Mouse (Mus musculus) ES-E14 (cell line): ENCODE data around the gene Efhc1. TPM values are rescaled to one million over a fixed set of nuclear protein-coding genes. Genes with fewer than 3 reads are reported as not detected.

Experiments
- DNase-seq: peaks from one replicate; pipeline ENCODE4 v3.0.0-alpha.2; 2013; ENCODE audit warnings: low read depth, low spot score
- H3K27ac ChIP-seq: 2 replicates; pipeline ENCODE4 v1.5.1; 2012; ENCODE audit warnings: low read depth, mild to moderate bottlenecking, low read length, moderate library complexity, mixed read lengths; ENCODE audit not compliant: poor library complexity, insufficient read depth, severe bottlenecking
- H3K36me3 ChIP-seq: 2 replicates; pipeline ENCODE4 v1.6.1; 2012; ENCODE audit warnings: mild to moderate bottlenecking, low read length, moderate library complexity, mixed read lengths; ENCODE audit not compliant: control insufficient read depth, poor library complexity, insufficient read depth, severe bottlenecking
- H3K4me1 ChIP-seq, 2 experiments: fragments of 150-350 bp in 1 of 2; sonication (generic) in 1 of 2; 2 replicates each; pipeline ENCODE4 v1.6.1; 2012; ENCODE audit warnings: low read length in 2 of 2, mild to moderate bottlenecking in 1 of 2, mixed read lengths in 1 of 2; ENCODE audit not compliant: control insufficient read depth in 2 of 2, insufficient read depth in 2 of 2, poor library complexity in 1 of 2
- H3K4me3 ChIP-seq, 2 experiments: fragments of 150-350 bp in 1 of 2; sonication (generic) in 1 of 2; 2 replicates each; pipeline ENCODE4 v1.5.1; 2012; ENCODE audit warnings: low read length in 2 of 2, low read depth in 1 of 2, mild to moderate bottlenecking in 1 of 2, mixed read lengths in 1 of 2; ENCODE audit not compliant: insufficient read depth in 1 of 2, poor library complexity in 1 of 2, severe bottlenecking in 1 of 2
- H3K9ac ChIP-seq: 2 replicates; pipeline ENCODE4 v1.6.1; 2012; ENCODE audit warnings: low read depth, mild to moderate bottlenecking, low read length, mixed read lengths; ENCODE audit not compliant: poor library complexity, insufficient read depth, severe bottlenecking
- H3K9me3 ChIP-seq: fragments of 150-350 bp; sonication (generic); 2 replicates; pipeline ENCODE4 v1.6.1; 2012; ENCODE audit warnings: low read depth, mild to moderate bottlenecking, low read length; ENCODE audit not compliant: control insufficient read depth, insufficient read depth
- CHD2 ChIP-seq: IDR thresholded peaks from 2 replicates; pipeline ENCODE4 v1.6.1; 2014; ENCODE audit warnings: mild to moderate bottlenecking, low read depth, low read length, inconsistent platforms
- HCFC1 ChIP-seq: IDR thresholded peaks from 2 replicates; pipeline ENCODE4 v1.6.1; 2012; ENCODE audit warnings: low read length, inconsistent platforms, borderline replicate concordance; ENCODE audit not compliant: insufficient read depth
- MAFK ChIP-seq: IDR thresholded peaks from 2 replicates; pipeline ENCODE4 v1.6.1; 2014; ENCODE audit warnings: mild to moderate bottlenecking, low read depth, low read length, inconsistent platforms; ENCODE audit not compliant: insufficient read depth
- ZC3H11A ChIP-seq: IDR thresholded peaks from 2 replicates; pipeline ENCODE4 v1.6.1; 2012; ENCODE audit warnings: low read depth, mild to moderate bottlenecking, inconsistent platforms, low read length, borderline replicate concordance
- ZNF384 ChIP-seq: IDR thresholded peaks from 2 replicates; pipeline ENCODE4 v1.6.1; 2012; ENCODE audit warnings: low read depth, low read length, inconsistent platforms
- in situ Hi-C, 2 experiments: fragments of 600-800 bp; cut with MboI; formaldehyde crosslinking; loops; one replicate each; pipeline ENCODE4 v1.15.1; 2025; ENCODE audit warnings: low sequenced_read_pairs in 2 of 2, inconsistent platforms in 1 of 2; ENCODE audit not compliant: unreplicated experiment in 2 of 2
- total RNA-seq: library from RNA; depleted of rRNA; stranded (reverse); fragments of 300-350 nt; gene quantifications from 2 replicates; pipeline ENCODE4 v1.2.3, GENCODE M21; 2012

Gene Efhc1
- total RNA-seq, 1 experiment, result 1.7 TPM

DNA sequence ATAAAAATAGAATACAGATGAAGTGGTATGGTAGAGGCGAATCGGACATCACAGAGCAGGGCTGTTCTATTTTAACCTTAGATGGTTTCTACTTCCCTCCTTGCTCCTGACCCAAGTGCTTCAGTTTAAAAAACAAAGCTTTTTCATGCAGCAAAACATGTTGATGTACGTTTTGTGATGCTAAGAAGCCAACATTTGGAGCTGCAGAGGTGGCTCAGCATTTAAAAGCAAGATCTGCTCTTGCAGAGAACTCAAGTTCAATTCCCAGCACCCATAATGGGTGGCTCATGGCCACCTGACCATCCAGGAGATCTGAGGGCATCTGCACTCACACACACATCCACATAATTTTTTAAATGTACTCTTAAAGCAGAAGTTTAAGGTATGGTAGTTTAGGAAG, 3.5 kb downstream of the Efhc1 start:
- DNase-seq, result no peak
- Histone ChIP-seq H3K4me3 (no peak overlapping the region), H3K9me3 (no peaks in the 10 kb centered on the region), H3K36me3 (no peaks in the 10 kb centered on the region), H3K9ac (no peak overlapping the region), H3K4me1 (peaks cover 0 to 5% of the 10 kb centered on the region in 2 experiments; a peak in 2 of 4 replicates), H3K27ac (no peak overlapping the region)
- TF ChIP-seq HCFC1, result no peak
- no peak for TF ChIP-seq MAFK
- no peak for TF ChIP-seq CHD2
- TF ChIP-seq ZNF384, result no peak
- no peak for TF ChIP-seq ZC3H11A
- in situ Hi-C loops, result no loop called here

GRCm38 (mm10) chr1:20969642-20970041, 18.2 kb downstream of the Efhc1 start:
- Histone ChIP-seq H3K36me3 (no peaks in the 10 kb centered on the region), H3K9ac (no peak overlapping the region), H3K9me3 (no peaks in the 10 kb centered on the region), H3K4me1 (0 out of 4 replicates have a peak, but pooled peaks cover 0 to 3% of the 10 kb centered on the region in 2 experiments), H3K27ac (no peak overlapping the region), H3K4me3 (no peak overlapping the region)
- DNase-seq, result no peak
- no peak for TF ChIP-seq ZNF384
- TF ChIP-seq MAFK, result no peak
- no peak for TF ChIP-seq CHD2
- no peak for TF ChIP-seq HCFC1
- TF ChIP-seq ZC3H11A, result no peak
- in situ Hi-C loops, result no loop called here

GRCm38 (mm10) chr1:20973389-20973788, 22.0 kb downstream of the Efhc1 start:
- in situ Hi-C loops, result no loop called here
- no peaks in the 10 kb centered on the region for H3K36me3 ChIP-seq
- no peak overlapping the region for H3K4me3 ChIP-seq
- no peak for TF ChIP-seq MAFK
- no peak for TF ChIP-seq CHD2
- no peak for TF ChIP-seq ZNF384
- no peak overlapping the region for H3K9ac ChIP-seq
- no peaks in the 10 kb centered on the region for H3K9me3 ChIP-seq
- H3K27ac ChIP-seq, result no peak overlapping the region
- H3K4me1 ChIP-seq, result peaks cover 0 to 5% of the 10 kb centered on the region in 2 experiments; a peak in 1 of 4 replicates
- DNase-seq, result no peak

DNA sequence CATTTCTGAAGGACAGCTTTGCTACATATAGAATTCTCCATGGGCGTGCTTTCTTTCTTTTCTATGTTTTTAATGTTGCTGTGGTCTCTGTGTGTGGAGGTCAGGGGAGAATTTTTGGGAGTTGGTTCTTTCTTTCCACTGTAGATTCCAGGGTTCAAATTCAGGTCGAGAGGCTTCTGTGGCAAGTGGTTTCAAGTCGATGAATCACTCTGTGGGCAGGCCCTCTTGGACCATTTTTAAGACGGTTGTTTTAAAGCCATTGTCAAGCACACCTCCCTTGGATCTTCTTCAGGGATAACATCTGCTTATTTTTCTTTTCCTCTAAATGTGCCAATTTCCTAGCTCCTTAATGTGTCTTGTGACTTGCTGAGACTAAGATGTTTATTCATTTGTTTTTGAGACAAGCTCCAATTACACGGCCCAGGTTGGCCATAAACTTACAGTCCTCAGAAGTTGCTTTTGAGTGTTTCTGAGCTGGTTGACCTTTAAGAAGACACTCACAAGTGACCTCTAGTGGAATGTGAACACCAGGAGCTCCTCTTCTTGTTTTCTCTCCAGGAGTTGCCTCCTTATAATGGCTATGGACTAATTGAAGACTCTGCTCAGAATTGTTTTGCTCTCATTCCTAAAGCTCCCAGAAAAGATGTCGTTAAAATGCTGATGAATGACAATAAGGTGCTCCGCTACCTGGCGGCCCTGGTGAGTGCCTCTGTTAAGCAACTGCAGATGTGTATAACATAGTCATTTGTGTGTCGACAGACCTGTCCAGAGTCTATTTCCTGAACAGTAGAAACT, 23.1 kb downstream of the Efhc1 start:
- H3K27ac ChIP-seq, result no peak overlapping the region
- TF ChIP-seq HCFC1 (no peak), MAFK (peak; percentile 63; the same call in 1 of the 2 replicates)
- H3K9ac ChIP-seq, result no peak overlapping the region
- H3K4me3 ChIP-seq, result no peak overlapping the region
- peak; percentile 62 for DNase-seq
- H3K36me3 ChIP-seq, result no peaks in the 10 kb centered on the region
- H3K4me1 ChIP-seq, result peaks cover 0 to 5% of the 10 kb centered on the region in 2 experiments; a peak in 1 of 4 replicates
- no peaks in the 10 kb centered on the region for H3K9me3 ChIP-seq
- in situ Hi-C loops, result no loop called here

DNA sequence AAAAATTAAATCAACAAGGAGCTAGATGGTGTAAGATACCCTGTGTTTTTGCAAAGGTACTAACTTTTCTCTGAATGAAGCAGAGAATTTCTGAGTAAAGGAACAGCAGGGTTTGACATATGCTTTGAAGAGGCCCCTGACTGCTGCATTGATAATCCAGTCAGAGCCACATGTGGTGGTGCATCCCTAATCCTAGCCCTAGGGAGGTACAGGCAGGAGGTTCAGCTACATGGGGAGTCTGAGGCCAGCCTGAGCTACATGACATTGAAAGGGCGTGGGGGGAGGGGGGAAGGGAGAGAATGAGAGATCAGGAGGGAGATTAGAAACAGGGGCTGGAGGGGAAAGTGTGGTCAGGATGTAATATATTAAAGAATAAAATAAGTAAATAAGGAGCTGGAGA, 29.1 kb downstream of the Efhc1 start:
- no peaks in the 10 kb centered on the region for H3K36me3 ChIP-seq
- H3K9ac ChIP-seq, result no peak overlapping the region
- in situ Hi-C loops, result no loop called here
- no peaks in the 10 kb centered on the region for H3K4me1 ChIP-seq
- H3K4me3 ChIP-seq, result no peak overlapping the region
- H3K9me3 ChIP-seq, result no peaks in the 10 kb centered on the region
- TF ChIP-seq ZC3H11A, result no peak
- TF ChIP-seq HCFC1, result no peak
- no peak for TF ChIP-seq MAFK
- TF ChIP-seq CHD2, result no peak
- no peak for TF ChIP-seq ZNF384
- no peak overlapping the region for H3K27ac ChIP-seq
- no peak for DNase-seq
